Mouse (Mus musculus): ENCODE results near the gene Taf1c.

GRCm38 (mm10) chr8:119637381-119637780, 32.4 kb upstream of the Taf1c start:
- TF ChIP-seq CTCF (IDR thresholded peaks at IDR 0.05; ENCODE audit: low read depth, low read length): no peak
- TF ChIP-seq POLR2A (IDR thresholded peaks at IDR 0.05; ENCODE audit: borderline replicate concordance, low read depth, low read length): no peak
